Mouse (Mus musculus): ENCODE data around the gene Lpxn.

Lpxn gene

DNA sequence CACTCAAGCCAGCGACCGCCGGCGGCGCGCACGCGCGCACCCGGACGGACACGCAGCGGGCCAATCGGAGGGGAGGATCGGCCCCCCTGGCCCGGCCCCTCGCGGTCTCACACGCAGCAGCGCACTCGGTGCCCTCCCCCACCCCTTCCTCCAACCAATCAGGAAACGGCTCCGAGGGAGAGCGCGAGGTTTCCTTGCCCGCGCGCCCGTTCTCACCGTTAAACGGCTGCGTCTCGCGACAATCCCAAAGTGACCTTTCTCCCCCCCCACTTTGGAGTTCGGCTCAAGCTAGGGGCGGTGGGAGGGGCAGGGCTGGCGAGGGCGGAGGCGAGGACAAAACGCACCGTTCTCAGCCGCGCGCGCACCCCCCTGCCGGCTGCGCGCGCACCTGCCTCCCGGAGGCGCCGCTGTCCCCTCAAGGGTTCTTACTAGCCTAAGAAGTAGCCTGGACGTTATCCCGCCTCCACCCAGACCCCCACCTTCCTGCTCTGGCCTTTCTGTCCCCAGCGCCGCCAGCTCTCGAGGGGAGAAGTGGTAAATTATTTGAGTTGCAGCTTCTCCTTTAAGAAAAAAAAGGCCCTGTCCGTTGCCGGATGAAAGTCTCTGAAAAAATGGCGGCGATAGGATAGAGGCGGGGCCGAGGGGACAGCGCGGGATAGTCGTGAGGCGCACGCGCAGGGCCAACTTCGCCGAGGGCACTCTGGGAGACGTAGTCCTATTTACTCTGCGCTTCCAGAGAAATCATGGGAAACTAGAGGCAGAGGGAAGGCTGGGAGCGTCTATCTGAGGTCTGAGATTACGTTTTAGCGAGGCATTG, at the start of gene Lpxn, which contains the start of gene Zfp91:
TSS of gene Lpxn (plus strand) at position 683 of the 817 bp plus-strand sequence.
TSS of gene Zfp91 (minus strand) at position 616 of the 817 bp plus-strand sequence.
- DNase-seq (ENCODE audit: low spot score): peak; percentile 97

DNA sequence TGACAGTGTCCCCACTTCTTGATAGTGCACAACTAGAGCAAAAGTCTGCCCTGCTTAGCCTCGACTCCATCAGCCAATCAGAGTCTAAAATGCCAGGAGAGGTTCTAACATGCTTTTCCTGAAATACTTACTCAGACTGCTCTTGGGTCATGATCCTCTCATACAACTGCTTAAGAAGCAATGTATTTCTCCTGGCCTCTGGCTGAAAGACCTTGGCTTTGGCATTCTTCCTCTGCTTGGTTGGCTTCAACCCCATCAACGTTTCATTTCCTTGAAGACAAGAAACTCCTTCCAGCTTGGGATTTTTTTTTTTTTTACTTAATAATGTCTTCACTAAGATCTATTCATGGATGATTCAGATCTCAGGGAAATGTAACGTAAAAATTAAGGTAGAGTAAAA, 39.7 kb upstream of the Lpxn start:
- no peak for DNase-seq (ENCODE audit: low spot score)

DNA sequence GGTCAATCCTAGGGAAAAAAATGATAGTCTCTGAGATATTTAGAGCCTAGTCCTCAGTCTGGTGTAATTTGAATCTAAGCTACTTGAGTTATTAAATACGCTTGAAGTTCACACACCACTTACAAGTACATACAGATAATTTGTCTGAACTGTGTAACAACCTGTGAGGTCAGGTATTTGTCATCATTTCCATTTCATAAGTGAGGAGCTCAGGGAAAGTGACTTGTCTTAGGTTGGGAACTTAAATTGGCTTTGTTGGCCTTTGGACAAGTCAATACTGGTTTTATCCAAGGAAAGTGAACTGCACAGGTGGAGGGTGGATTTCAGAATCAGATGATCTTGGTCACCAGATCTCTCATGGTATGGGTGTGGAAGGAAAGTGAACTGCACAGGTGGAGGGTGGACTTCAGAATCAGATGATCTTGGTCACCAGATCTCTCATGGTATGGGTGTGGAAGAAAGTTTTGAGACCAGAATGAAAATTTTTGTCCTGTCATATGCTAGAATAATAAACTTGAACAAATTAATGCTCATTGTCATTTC, 37.0 kb upstream of the Lpxn start:
- no peak for DNase-seq (ENCODE audit: low spot score)

DNA sequence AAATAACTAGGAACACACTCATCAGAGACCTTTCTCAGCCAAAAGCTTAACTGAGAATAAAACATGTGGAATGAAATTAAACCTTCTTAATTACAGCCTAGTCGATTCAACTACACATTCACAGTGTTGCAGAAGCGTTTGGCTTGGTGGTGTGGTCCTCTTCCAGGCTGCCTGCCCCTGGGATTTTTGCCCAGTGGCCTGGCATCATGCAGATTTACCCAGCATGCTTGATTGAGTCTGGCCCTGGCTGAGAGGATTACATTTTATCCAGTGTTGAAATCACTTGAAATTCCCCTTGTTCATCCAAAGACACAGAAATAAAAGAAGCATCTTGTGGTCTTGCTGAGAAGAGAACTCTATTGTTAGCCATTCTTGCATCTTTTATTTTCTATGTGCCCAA, 36.3 kb upstream of the Lpxn start:
- peak; percentile 4 for DNase-seq (ENCODE audit: low spot score)

DNA sequence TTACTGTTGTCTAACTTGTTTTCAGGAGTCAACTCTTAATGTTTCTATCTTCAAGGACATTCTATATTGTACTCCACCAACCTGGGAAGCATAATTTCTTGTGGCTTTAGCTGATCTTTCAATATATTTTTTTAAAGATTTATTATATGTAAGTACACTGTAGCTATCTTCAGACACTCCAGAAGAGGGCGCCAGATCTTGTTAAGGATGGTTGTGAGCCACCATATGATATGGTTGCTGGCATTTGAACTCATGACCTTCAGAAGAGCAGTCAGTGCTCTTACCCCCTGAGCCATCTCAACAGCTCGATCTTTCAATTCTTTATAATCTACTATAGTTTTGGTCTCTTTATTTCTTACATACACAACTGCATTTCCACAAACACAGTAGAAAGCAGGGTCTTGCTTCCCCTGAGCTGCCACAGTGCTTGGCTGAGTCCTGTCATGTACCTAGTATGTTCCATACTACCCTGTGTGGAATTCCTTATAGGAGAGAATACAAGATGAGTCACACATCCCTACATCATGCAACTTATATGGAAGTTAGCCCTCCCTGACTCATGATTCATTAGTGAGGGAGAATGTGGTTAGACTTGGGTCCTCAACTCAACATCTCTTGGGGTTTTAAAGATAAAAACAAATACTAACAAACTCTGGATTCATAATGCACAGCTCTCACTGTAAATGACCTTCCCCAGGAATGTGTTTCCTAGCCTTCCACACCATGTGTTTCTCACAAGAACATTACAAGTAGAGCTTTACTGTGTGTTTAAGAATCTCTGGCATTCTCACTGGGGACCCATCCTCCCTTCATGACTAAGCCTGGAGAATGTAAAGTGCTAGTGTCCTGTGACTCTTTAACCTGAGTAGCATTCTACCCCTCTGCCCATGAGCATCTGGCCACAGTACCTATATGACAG, 33.5 kb upstream of the Lpxn start:
- no peak for DNase-seq (ENCODE audit: low spot score)

DNA sequence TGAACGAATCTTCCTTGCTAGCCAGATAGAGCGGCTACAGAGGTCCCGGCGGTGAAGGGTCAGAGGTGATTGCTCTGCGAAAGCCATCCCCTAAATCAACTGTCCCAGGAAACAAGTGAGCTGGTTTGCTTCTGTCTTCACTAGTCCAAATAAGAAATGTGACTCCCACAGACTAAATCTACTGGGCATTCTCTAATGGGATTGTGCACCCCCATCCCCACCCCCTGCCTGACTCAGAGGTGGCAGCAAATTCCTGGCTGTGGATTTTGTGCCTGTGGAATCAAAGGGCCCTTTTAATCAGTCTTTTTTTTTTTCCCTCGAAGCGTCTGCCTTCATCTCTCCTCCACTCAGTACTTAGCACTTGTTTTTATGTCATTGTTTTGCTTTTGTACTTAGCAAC, 30.7 kb upstream of the Lpxn start, which contains the start of gene Cntf:
TSS of gene Cntf (minus strand) at position 325 of the 400 bp plus-strand sequence.
- no peak for DNase-seq (ENCODE audit: low spot score)

DNA sequence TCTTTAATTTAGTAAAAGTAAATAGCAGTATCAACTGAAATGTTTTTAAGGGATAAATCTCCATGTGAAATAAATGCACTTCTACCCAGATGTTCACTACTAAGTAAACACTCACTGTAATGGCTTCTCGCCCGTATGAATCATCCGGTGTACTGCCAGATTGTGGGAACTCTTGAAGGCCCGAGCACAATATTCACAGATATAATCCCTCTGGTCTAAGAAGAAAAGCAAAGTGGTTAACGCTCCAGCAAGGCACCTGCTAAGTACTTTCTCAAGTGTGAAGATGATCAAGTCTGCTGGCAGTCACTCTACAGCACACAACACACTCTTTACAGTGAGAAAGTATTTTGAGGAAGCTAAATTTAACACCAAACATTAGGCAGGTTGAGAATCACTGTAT, 25.1 kb upstream of the Lpxn start:
- no peak for DNase-seq (ENCODE audit: low spot score)

DNA sequence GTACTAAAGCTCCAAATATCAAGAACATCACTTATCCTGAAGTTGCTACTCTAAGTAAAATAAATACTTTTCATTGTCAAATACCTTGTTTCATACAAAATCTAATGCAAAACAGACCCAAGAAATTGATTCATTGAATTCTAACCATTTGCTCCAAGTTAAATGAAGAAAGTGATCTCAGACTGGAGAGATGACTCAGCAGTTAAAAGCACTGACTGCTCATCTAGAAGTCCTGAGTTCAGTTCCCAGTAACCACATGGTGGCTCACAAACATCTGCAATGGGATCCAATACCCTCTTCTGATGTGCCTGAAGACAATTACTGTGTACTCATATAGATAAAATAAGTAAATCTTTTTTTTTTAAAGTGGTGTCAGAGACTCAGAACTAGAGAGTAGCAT, 15.6 kb upstream of the Lpxn start:
- no peak for DNase-seq (ENCODE audit: low spot score)

DNA sequence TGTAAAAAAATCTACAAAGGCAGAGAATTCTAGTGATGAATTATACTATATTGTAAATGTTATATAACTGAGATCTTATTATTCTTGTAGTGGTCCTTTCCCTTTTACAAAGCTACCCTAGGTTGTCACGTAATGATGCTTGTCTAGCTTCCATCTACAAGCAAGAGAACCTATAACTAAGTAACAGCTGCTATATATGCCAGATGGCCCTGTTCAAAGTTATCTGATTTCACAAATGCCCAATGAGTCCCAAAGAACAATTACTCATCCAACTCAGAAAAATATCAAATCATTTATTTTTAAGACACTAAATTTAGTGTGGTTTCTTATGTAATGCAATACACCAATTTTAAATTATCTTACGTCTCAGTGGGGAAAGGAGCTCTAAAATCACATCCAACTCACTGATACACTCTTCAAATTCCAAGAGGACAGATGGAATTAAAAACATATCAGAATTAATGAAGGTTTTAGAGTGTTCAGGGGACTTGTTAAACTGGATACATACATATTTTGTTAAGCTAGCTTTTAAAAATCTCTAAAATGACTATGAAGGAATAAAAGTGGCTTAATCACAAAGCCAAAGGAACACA, 9.1 kb upstream of the Lpxn start:
- no peak for DNase-seq (ENCODE audit: low spot score)

DNA sequence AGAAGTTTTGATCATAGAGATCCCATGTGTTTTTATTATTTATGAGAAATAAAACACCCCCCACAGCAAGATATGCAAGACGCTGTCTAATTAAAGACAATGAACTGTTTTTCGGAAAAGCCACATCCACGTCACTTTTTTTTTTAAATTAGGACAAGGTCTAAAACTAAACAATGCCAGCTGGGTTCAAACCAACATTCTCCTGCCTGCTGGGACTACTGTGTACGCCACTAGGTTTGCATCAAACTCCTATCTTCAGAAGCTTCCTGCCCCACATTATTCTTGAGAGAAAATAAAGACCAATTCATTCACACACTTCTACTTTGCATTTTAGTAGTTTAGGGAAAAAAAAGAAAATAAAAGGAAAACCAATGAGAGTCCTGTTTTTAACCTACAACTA, 8.3 kb upstream of the Lpxn start:
- DNase-seq (ENCODE audit: low spot score): no peak

DNA sequence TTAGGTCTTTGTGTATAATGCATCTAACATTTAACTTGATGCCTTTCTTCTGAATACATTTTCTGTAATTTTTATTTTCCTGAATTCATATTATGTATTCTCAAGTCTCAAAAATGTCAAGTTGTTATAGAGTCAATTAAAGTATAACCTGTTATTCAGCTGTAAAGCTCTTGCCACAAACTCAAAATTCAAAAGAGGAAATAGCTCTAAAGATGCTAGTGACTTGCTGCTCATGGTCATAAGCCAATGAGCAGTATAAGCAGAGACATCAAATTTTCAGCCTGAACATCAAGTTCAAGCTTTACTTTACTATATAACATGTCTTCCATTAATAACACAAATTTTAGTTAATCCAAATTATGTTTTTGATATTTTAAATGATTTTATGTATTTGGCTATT, 3.6 kb upstream of the Lpxn start:
- no peak for DNase-seq (ENCODE audit: low spot score)

DNA sequence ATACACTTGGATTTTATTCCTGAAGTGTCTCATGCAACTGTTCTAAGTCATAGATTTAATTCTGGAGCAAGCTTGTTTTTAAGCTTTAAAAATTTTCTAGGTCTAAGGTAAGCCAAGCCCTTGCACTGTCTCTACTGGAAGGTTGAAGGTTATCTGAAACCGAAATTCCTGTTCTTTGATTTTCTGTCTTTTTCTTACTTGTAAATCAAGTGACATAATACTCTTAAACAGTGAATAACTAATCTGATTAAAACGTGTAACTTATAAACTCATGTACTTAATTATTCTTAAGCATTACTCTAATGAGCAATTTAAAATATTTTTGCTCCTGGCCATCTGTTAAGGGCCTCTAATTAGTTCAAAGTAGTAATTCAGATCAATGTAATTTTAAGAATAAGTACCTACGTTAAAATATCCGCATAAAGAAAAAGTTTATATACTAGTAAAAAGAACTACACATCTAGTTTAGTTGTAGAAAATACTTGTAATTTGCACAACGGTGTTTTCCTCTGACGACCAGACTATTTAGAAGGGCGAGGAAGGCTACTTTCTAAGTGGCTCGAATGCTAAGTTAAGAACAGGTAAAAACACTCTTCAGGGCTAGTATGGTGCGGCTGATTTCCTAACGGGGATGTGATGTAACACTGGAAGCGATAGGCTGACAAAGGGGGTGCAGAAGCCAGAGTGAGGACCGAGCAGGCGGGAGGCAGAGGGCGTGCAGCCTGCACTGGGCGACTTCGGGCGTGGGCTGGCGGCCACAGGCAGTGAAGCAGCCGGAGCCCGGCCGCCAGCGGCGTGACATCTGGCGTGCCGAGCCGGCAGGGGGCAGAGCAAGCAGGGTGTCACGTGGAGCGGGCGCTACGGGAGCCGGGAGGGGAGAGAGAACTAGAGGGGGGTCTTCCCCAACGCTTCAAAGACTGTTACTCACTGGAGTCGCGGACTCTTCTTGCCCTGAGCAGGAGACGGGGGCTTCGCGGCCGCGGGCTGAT, 1.6 kb upstream of the Lpxn start:
- DNase-seq (ENCODE audit: low spot score): peak; percentile 87

DNA sequence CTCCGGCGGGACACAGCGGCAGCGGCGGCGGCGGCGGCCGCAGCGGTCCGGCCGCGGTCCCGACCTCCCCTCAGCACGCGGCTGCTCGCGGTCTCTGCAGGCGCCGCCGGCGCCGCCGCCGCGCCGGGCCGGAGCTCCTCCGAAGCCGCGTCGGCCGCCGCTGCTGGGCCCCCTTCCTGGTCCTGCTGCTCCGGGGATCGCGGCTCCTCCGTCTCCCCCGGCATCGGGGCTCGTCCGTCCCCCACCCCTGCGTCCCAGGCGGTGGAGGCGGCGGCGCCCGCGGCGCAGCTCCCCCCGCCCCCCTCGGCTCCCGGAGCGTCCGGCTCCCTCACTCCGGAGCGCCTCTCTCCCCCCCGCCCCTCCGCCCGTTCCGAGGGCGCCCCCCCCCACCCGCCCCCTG, 883 bp upstream of the Lpxn start:
- DNase-seq (ENCODE audit: low spot score): no peak

DNA sequence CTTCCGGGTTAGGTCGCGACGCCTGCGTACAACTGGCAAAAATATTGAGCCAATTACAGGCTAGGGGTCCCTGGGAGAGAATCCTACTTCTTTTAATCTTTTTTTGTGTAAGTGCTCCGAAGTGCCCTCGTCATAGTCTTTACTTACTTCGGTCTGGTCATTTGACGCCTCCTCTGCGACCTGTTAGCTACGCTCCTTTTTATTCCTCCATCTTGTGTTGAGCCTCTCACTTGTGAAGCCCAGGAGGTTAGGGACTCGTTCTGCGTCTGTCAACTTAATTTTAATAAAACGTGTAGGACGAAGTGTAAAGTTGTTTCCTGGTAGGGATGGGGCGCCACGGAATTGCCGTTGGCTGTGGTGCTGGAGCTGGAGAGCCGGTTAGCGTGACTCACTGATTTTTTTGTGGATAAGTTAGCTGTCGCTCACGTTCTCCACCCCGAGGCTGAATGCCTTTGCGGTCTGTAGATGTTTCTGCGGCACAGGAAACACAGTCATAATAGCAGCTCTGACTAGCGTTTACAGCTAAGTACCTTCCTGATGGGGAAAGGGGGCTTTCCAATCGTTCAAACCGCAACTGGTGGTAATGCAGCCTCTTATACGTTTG, 437 bp downstream of the Lpxn start:
- DNase-seq (ENCODE audit: low spot score): peak; percentile 51

DNA sequence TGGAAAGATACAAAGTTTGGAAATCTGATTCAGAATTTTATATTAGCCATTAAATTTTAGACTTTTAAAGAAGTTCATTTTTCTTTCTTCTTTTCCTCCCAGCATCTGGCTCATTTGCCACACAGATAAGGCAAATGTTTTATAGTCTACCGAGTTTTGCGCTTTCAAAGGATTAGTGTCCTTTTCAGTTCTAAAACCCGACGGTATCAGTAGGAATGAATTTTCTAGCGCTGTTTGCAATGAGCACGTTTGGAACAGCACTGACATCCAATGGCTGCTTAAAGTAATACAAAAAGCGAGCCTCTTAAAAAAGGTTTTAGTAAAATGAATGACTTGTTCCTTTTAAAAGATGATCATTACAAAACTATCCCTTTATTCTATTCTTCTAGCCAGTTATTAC, 1.1 kb downstream of the Lpxn start:
- no peak for DNase-seq (ENCODE audit: low spot score)

DNA sequence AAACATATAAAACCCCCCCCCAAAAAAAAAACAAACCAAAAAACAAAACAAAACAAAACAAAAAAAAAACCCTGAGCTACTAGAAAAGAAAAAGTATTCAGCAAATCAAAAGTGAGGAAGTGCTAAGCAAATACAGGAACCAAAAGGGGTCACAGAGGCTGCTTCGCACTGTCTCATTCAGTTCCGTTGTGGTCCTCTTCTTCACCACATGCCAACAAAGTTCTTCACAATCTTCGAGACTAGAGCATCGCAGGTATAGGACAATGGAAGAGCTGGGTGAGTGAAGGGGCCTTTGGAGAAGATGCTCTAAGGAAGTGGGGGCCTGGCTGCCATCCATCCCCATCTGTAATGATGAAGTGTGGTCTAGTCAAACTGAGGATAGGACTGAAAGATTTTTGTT, 2.4 kb downstream of the Lpxn start:
- no peak for DNase-seq (ENCODE audit: low spot score)

DNA sequence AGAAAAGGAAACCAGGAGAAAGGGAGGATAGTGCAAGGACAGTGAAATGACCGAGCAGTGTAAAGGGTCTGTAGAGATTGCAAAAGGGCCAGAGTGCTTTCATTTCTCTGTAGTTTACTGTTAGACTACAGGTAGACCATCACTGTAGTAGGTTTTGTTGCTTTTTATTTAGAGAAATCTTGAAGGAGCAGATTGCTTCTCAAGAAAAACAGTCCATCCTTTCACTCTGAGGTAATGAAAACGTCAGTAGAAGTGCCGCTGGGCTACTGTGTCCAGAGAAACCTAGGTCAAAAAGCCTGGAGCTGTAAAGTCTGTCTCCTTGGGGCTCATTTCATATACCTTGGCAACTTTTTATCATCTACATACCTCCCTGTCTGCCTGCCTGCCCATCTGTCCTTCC, 3.1 kb downstream of the Lpxn start:
- no peak for DNase-seq (ENCODE audit: low spot score)

DNA sequence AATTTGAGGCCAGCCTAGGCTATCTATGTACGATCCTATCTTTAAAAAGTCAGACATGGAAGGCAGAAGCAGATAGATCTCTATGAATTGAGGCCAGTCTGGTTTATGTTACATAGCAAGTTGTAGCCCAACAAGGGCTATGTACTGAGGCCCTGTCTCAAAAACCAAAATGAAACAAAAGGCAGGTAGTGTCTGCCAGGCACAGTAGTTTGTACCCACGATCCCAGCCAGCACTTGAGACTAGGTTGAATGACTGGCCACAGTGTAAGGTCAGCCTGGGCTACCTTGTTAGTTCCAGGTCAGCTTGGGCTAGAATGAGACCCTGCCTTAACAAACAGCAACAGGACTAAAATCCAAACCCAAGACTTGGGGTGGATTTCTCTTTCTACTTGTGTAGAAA, 4.6 kb downstream of the Lpxn start:
- no peak for DNase-seq (ENCODE audit: low spot score)

DNA sequence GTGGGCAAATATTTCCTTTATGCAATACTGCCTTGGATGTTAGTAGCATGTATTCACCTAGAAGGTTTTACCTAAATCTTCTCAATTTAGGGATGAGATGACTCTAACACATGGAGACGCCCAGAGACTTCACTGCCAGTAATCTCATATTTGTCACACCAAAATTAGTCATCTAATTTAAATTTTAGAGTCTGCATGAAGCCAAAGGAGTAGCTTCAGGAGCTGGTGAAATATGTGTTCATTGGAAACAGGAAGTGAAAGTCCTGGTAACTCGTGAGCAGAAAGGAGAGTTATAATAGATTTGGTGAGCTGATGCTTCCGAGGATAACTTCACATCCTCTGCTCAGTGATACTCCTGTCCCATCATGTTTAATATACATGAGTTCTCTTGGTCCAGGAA, 5.1 kb downstream of the Lpxn start:
- DNase-seq (ENCODE audit: low spot score): no peak

DNA sequence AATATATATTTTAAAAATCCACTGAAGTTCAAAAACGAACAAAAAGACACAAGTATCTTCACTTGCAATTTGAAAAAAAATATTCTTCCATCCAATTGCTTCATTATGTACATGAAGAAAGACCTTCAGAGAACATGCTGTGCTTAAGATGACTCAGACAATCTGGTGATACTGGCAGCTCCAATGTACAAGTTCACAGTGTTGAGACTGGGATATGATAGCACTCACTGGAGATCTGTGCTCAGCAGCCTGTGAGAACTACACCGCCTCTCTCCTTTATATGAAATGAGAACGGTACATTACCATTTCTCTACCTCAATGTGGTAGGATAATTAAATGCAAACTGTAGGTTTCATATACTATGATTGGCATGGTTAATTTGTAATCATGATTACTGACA, 6.8 kb downstream of the Lpxn start:
- no peak for DNase-seq (ENCODE audit: low spot score)

DNA sequence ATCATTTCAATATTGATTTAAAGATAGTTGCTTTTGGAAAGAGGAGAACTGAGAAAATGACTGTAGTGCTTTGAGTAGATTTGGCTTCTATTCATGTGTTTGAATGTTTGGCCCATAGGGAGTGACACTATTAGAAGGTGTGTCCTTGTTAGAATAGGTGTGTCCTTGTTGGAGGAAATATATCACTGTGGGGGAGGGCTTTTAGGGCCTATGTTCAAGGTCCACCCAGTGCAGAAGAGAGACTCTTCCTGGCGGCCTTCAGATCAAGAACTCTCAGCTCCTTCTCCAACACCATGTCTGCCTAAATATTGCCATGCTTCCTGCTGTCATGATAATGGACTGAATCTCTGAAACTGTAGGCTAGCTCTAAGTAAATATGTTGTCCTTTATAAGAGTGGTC, 8.2 kb downstream of the Lpxn start:
- DNase-seq (ENCODE audit: low spot score): no peak

Data from ovary, adult 18-20 months (tissue).